Mouse (Mus musculus): ENCODE results near the gene Nsfl1c. TPM values are rescaled to one million over a fixed set of nuclear protein-coding genes. Genes with fewer than 3 reads are reported as not detected.

Nsfl1c gene
- polyA plus RNA-seq, 1 experiment, result 142 TPM

- H3K4me3 ChIP-seq (replicated peaks), result no peak overlapping the region
- peaks cover 18% of the 10 kb centered on the region for H3K36me3 ChIP-seq (replicated peaks; ENCODE audit: low read length)
- no peak for TF ChIP-seq FLI1 (IDR thresholded peaks at IDR 0.05; ENCODE audit: low read length)
- no peak for TF ChIP-seq GATA1 (IDR thresholded peaks at IDR 0.05; ENCODE audit: borderline replicate concordance, low read length)
- peaks cover 37% of the 10 kb centered on the region for H3K4me1 ChIP-seq
- peaks cover 41% of the 10 kb centered on the region for H3K27me3 ChIP-seq (replicated peaks)
- H3K9me3 ChIP-seq, result no peaks in the 10 kb centered on the region
Observed at GRCm38 (mm10) chr2:151524324-151525041, 30.5 kb downstream of the Nsfl1c start.

- Histone ChIP-seq H3K4me3 (replicated peaks) (no peak overlapping the region), H3K9me3 (no peaks in the 10 kb centered on the region), H3K36me3 (replicated peaks; ENCODE audit: low read length) (peaks cover 14% of the 10 kb centered on the region), H3K27me3 (replicated peaks) (peaks cover 41% of the 10 kb centered on the region), H3K4me1 (peaks cover 48% of the 10 kb centered on the region)
- TF ChIP-seq GATA1 (IDR thresholded peaks at IDR 0.05; ENCODE audit: borderline replicate concordance, low read length) (no peak), FLI1 (IDR thresholded peaks at IDR 0.05; ENCODE audit: low read length) (no peak)
Observed at GRCm38 (mm10) chr2:151525520-151525919, 31.5 kb downstream of the Nsfl1c start.

GRCm38 (mm10) chr2:151528066-151528465 lies 34.1 kb downstream of the Nsfl1c start:
- H3K4me1 ChIP-seq, result peaks cover 71% of the 10 kb centered on the region
- H3K4me3 ChIP-seq (replicated peaks), result no peak overlapping the region

GRCm38 (mm10) chr2:151529169-151529568 lies 35.2 kb downstream of the Nsfl1c start:
- Histone ChIP-seq H3K4me1 (peaks cover 79% of the 10 kb centered on the region), H3K4me3 (replicated peaks) (no peak overlapping the region), H3K27me3 (replicated peaks) (peaks cover 37% of the 10 kb centered on the region), H3K9me3 (no peaks in the 10 kb centered on the region), H3K36me3 (replicated peaks; ENCODE audit: low read length) (no peaks in the 10 kb centered on the region)
- TF ChIP-seq FLI1 (IDR thresholded peaks at IDR 0.05; ENCODE audit: low read length) (no peak), GATA1 (IDR thresholded peaks at IDR 0.05; ENCODE audit: borderline replicate concordance, low read length) (no peak)

More at GRCm38 (mm10) chr2:151528066-151528465, 34.1 kb downstream of the Nsfl1c start:
- Histone ChIP-seq H3K27me3 (replicated peaks) (peaks cover 37% of the 10 kb centered on the region), H3K9me3 (no peaks in the 10 kb centered on the region), H3K36me3 (replicated peaks; ENCODE audit: low read length) (no peaks in the 10 kb centered on the region)
- TF ChIP-seq FLI1 (IDR thresholded peaks at IDR 0.05; ENCODE audit: low read length) (no peak), GATA1 (IDR thresholded peaks at IDR 0.05; ENCODE audit: borderline replicate concordance, low read length) (no peak)

- peak overlapping the region; percentile 72 for H3K4me3 ChIP-seq (replicated peaks)
- H3K36me3 ChIP-seq (replicated peaks; ENCODE audit: low read length), result peaks cover 2% of the 10 kb centered on the region
- peaks cover 70% of the 10 kb centered on the region for H3K4me1 ChIP-seq
- H3K27me3 ChIP-seq (replicated peaks), result peaks cover 28% of the 10 kb centered on the region
- no peak; the same call in 2 of the 3 replicates for TF ChIP-seq GATA1 (IDR thresholded peaks at IDR 0.05; ENCODE audit: borderline replicate concordance, low read length)
- no peak for TF ChIP-seq FLI1 (IDR thresholded peaks at IDR 0.05; ENCODE audit: low read length)
- H3K9me3 ChIP-seq, result peaks cover 5% of the 10 kb centered on the region; the same call in 1 of the 2 replicates
Observed at GRCm38 (mm10) chr2:151530378-151531230, 36.6 kb downstream of the Nsfl1c start.

- Histone ChIP-seq H3K4me1 (peaks cover 83% of the 10 kb centered on the region), H3K27me3 (replicated peaks) (peaks cover 4% of the 10 kb centered on the region), H3K4me3 (replicated peaks) (no peak overlapping the region), H3K9me3 (peaks cover 5% of the 10 kb centered on the region; the same call in 1 of the 2 replicates), H3K36me3 (replicated peaks; ENCODE audit: low read length) (peaks cover 2% of the 10 kb centered on the region)
- TF ChIP-seq GATA1 (IDR thresholded peaks at IDR 0.05; ENCODE audit: borderline replicate concordance, low read length) (no peak), FLI1 (IDR thresholded peaks at IDR 0.05; ENCODE audit: low read length) (no peak)
Observed at GRCm38 (mm10) chr2:151533632-151534031, 39.6 kb downstream of the Nsfl1c start.

GRCm38 (mm10) chr2:151535961-151536617 lies 42.1 kb downstream of the Nsfl1c start:
- Histone ChIP-seq H3K9me3 (peaks cover 5% of the 10 kb centered on the region; the same call in 1 of the 2 replicates), H3K4me3 (replicated peaks) (peak overlapping the region; percentile 74), H3K36me3 (replicated peaks; ENCODE audit: low read length) (peaks cover 2% of the 10 kb centered on the region), H3K4me1 (peaks cover 78% of the 10 kb centered on the region), H3K27me3 (replicated peaks) (peaks cover 4% of the 10 kb centered on the region)
- TF ChIP-seq FLI1 (IDR thresholded peaks at IDR 0.05; ENCODE audit: low read length) (no peak), GATA1 (IDR thresholded peaks at IDR 0.05; ENCODE audit: borderline replicate concordance, low read length) (no peak)

- peaks cover 78% of the 10 kb centered on the region for H3K4me1 ChIP-seq
- H3K36me3 ChIP-seq (replicated peaks; ENCODE audit: low read length), result peaks cover 2% of the 10 kb centered on the region
- no peak for TF ChIP-seq FLI1 (IDR thresholded peaks at IDR 0.05; ENCODE audit: low read length)
- no peak for TF ChIP-seq GATA1 (IDR thresholded peaks at IDR 0.05; ENCODE audit: borderline replicate concordance, low read length)
- H3K27me3 ChIP-seq (replicated peaks), result peaks cover 7% of the 10 kb centered on the region
- H3K4me3 ChIP-seq (replicated peaks), result peak overlapping the region; percentile 42
- H3K9me3 ChIP-seq, result peaks cover 5% of the 10 kb centered on the region; the same call in 1 of the 2 replicates
Observed at GRCm38 (mm10) chr2:151536618-151536974, 42.6 kb downstream of the Nsfl1c start.

GRCm38 (mm10) chr2:151538646-151539045 lies 44.7 kb downstream of the Nsfl1c start:
- TF ChIP-seq GATA1 (IDR thresholded peaks at IDR 0.05; ENCODE audit: borderline replicate concordance, low read length) (no peak), FLI1 (IDR thresholded peaks at IDR 0.05; ENCODE audit: low read length) (no peak)
- no peak overlapping the region for H3K4me3 ChIP-seq (replicated peaks)
- H3K27me3 ChIP-seq (replicated peaks), result peaks cover 19% of the 10 kb centered on the region
- H3K9me3 ChIP-seq, result peaks cover 5% of the 10 kb centered on the region; the same call in 1 of the 2 replicates
- peaks cover 81% of the 10 kb centered on the region for H3K4me1 ChIP-seq
- H3K36me3 ChIP-seq (replicated peaks; ENCODE audit: low read length), result peaks cover 2% of the 10 kb centered on the region
